Mouse (Mus musculus): ENCODE measurements around the gene Nup214.

DNA sequence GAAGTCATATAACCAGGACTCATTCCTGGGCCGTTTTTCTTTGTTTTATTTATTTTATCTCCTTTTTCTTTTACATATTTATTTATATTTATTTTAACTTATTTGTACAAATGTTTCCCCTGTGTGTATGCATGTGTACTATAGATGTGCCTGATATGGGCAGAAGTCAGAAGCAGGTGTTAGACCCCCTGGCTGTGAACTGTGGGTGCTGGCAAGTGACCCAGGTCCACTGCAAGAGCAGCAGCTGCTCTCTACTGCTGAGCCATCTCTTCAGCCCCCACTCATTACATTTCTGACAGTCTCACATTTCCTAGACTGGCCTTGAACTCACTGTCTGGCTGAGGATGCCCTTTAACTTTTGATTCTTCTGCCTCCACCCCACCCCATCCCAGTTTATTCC, 35.9 kb upstream of the Nup214 start:
- TF ChIP-seq CTCF (IDR thresholded peaks at IDR 0.05; ENCODE audit: control insufficient read depth, insufficient read depth, insufficient read length), result no peak
- TF ChIP-seq MAX (IDR thresholded peaks at IDR 0.05), result no peak
- no peak for TF ChIP-seq USF1 (IDR thresholded peaks at IDR 0.05; ENCODE audit: low read depth)
- TF ChIP-seq MYOD1 (IDR thresholded peaks at IDR 0.05; ENCODE audit: control insufficient read depth, insufficient read length, low read depth), result no peak
- TF ChIP-seq CEBPB (IDR thresholded peaks at IDR 0.05; ENCODE audit: low read depth), result no peak
